Mouse (Mus musculus) left cerebral cortex, adult 9 months (tissue): ENCODE results near the gene Myt1l.

ENCODE experiments used
- DNase-seq, 2 experiments: peaks; one replicate each; pipeline ENCODE4 v3.0.0; 2022; ENCODE audit warnings: low spot score in 2 of 2

The Myt1l gene

DNA sequence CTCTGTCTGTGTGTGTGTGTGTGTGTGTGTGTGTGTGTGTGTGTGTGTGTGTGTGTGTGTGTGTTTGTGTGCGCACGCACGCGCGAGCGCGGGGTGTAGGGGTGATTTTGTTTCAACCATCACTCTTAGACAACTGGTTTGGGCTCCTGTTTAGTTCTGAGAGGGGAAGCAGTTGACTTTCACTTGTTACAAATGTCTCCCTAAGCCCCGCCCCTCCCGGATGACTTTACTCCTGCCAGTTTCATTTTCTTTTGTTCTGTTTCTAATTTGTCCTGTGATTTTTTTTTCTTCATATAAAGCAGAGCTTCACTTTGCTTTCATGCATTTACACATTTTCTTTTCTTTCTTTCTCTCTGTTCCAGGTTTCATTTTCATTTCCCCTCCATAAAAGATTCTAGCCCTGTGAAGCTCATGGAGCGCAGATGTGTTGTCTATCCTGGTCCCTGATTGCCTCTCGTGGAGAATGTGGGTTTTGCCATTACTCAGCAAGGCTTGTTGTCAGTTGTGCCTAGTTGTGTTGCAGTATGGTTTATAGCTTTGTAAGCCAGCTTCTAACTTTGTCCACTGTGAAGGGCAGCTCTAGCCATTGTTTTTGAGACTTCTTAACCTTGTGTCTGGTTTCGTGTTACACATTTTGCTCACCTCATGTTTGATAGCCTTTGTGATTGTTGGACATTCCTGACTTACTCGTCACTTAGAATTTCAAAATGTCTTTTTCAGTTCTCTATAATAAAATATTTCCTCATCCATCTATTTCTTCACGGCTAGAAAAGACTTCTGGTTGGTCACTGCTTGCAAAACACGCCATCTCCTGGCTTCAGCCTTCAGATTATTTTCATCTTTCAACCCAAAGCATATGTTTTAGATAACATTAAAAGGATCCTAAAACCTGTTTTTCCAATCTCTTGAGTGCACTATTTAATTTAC, 184.9 kb downstream of the Myt1l start:
- DNase-seq, result no peak

DNA sequence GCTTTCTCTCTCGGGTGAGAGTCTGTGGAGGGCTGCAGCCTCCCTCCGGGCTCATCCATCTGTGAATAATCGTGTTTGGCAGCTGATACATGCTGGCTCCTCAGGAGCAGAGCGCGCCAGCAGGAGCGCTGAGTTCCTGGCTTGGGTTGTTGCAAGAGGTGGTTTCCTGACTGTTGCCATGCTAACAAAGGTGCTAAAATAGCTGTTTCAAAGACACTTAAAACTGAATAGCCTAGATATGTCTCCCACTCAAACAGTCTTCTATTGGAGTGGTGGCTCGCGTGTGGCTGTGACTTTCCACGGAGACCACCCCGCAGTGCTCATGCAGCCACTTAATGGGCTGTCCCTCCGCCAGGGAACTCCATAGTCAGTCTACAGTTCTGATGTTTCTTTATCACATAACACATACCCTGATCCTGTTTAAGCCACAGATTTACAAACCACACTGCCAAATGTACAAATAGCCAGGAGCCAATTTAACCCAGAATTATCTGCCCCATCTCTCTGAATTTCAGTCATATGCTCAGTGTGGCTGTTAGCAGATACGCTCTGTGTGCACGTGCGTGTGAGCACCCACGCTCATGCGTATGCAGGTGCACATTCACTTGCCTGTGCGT, 195.6 kb downstream of the Myt1l start:
- DNase-seq, result peak; percentile 76 to 84

DNA sequence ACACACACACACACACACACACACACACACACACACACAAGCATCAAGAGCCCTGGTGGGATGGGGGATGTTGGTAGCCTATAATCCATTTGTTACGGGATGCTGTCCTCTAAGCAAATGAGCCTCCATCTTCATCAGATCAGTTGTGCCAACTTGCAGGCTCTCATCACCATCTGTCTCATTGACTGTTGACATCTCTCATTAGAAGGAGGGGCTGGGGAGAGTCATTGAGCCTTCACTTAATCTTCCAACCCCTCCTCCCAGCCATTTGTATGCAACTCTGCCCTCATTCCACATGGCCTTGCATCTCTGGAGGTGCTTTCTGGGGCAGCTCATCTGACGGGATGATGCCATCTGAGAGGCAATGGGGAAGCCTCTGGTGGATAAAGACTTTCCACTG, 200.1 kb downstream of the Myt1l start:
- DNase-seq, result no peak

DNA sequence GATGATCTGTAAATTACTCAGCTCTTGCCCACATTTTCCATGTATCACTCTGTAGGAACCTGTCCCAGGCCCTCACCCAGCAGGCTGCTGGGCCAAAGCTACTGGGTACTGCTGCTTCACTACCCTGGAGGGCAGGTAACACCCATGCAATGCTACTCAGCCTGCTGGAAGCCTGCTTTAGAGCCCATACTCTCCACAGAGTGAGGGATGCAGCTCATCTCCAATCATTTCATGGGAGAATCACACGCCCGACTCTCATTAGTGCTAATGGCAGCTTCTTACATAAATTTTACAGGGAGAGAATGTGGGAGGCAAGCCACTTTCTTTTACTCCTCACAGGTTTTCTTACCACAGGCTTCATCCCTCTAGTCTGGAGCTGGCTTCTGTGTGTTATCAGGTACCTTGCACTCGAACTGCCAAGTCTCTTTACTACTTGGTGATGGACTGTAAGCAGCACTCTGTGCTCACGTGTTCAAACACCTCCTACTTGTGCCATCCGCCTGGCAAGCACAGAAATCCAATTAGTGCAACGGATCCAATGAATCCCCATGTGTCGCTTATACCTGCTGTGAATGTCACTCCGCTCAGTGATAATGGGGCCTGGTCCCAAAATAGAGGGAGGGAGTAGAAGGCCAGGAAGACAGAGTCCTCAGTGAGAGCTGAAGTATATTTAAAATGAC, 212.3 kb downstream of the Myt1l start:
- peak; percentile 53 to 79 for DNase-seq

DNA sequence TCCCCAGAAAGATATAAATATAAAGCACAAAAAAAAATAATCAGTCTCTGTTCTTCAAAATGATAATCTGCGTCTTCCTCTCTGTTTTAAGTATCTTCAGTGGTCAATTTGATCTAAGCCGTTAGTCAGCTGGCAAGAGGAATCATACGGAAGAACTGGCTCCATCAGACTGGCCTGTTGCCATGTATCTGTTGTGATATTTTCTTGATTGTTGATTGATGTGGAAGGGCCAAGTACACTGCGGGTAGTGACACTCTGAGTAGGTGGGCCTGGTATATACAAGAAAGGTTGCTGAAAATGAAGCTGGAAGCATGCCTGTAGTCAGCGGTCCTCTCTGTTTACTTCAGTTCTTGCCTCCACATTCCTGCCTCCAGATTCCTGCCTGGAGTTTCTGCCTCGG, 213.0 kb downstream of the Myt1l start:
- no peak for DNase-seq

DNA sequence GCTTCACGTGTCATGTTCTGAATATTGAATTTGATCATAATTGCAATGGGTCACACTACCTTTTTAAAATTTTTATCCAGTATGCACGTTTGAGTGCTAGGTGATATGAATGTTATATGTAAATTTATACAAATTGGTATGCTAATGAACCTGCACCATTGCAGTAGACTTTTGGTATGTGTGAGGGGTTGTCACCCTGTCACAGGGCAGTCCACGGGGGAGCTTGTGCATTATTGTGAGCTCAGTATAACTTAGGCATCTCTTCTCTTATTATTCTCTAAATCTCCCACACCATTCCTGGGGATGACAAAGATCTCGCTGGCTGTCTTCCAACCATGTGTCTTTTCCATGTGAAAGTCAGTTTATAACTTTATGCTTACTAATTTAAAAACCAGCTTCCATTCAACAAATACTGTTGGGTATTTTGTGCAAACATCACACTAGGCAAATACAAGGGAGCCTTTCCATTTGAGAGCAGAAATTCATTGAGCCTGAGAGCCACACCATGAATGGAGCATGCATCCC, 222.5 kb downstream of the Myt1l start:
- no peak for DNase-seq

DNA sequence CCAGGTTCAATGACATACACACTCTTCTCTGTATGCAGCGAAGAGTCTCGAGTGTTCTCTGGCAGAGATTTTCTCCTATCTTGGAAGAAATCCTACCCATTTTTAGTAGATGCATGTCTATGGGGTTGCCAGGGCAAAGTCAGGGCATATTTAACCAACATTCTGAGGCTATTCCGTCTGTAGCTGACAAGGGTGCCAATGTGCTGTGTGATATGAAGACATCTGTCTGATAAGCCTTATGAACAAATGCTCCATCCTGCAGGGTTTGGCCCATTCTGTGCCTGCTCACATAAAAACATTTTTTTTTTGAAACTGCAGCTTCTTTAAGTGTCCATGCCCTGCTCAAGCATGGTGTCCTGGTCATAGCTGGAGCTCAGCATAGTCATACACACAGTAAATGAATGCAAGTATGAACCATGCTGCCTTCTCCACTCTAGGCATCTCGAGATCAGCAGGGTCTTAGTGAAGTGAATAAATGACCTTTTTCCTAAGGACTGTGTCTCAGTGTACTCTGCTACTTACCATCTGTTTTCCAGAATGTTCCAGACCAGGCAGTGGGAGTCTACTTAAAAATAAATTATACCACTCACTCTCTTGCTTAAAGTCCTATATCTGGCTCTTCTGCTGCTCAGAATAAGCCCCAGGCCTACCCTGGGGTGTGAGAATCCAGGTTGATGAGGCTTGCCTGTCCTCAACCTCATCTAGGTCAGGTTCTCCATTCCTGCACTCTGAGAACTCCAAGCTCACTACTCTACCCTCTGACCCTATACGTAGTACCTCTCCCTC, 227.1 kb downstream of the Myt1l start:
- peak in 1 of 2 experiments; percentile 27 for DNase-seq

DNA sequence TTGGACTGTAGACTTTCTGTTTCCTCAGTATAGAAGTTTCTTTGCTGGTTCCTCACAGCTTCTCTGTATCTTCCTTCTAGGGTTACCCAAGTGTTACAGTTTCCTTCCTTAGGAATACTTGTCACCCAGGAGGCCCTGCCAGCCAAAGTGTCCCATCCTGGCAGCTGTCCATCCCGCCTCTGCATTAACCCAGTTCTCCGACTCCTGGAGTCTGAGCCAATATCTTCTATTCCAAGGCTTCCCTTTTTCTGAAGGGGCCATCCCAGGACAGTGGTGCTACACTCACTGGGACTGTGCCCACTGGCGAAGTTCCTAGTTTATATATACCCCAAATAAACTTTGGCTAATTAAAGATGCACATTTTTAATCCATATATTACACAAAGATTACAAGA, 227.7 kb downstream of the Myt1l start:
- DNase-seq, result peak in 1 of 2 experiments; percentile 49

DNA sequence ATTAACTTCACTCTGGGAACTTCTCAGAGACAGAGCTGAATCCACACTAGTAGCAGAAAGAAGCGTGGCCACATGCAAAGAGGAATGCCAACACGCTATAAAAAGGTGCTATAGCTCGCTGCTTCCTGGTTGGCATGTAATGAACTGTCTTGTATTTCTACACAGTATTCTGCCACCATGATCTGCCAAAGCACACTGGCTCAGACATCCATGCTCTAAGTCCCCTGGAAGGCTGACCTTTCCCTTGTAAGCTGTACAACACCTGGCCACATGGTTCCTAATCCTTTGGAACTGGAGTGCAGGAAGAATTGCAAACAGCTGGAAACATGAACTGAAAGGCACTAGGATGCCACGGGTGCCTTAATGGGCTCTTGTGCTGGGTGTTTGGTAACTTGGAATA, 232.4 kb downstream of the Myt1l start:
- DNase-seq, result no peak

DNA sequence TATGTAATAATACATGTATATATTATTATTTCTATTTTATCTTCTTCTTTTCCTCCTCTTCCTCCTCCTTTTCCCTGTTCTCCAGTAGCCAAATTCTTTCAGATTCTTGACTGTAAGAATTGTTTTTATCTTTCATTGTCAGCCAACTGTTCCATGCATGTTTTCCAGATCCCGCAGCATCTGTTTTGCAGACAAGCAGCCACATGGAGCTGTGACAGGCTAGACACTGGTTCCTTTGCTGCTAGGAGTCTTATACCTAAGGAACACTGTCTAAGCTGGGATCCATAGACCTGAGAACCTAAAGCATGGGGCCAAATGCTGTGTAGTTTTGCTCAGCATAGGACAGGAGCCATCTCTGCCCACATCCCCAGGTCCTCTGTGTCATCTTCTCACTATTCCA, 238.0 kb downstream of the Myt1l start:
- DNase-seq, result peak in 1 of 2 experiments; percentile 34

DNA sequence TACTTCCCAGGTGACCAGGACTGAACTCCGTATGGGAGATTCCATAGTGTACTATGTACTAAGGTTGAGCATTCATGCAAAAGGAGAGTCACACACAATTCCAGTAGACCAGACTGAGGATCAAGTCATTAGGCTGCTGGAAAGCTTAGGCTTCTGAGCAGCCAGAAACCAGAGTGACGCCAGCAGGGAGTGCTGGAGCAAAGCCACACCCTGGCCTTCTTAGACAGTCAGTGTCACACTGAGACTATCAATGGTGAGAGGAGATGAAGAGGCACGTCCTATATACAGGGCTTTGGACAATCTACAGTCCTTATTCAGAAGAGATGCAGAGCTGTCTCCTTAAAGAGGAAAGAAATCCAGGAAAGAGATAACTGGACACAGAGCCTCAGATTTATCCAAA, 243.6 kb downstream of the Myt1l start:
- no peak for DNase-seq

DNA sequence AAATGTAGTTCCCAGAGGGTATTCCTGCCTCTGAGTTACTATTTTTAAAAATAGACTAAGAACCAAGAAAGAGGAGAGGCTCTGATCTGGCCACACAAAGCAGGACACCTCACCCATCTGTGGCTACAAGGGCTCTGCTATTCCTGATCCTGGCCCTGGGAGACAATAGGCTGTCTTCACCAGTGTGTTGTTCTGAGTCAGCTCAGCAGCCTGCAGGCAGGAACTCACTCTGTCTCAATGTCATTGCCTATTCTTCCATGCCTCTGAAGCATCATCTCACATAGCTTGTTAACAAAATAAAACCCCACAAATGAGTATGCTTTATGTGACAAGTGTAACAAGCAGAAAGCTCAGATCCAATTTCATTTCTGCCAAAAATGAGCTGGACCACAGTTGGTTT, 244.2 kb downstream of the Myt1l start:
- no peak for DNase-seq

DNA sequence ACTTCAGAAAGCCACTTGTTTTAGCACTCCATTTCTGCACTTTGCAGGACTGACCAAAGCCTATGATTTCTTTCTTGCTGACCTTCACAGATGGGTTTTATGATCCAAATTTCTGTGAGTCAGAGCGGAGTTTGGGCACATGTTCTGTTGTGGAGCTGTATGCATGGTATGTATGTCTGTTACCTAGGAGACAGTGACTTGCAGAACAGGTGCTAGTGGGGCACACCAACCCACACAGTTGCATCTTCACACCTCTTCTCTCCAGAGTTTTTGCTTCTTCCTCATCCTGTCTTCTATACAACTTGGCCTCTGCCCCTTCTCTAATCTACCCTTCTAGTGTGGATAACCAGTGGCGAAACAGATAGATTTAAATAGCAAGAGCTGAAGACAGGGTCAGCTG, 250.7 kb downstream of the Myt1l start:
- peak in 1 of 2 experiments; percentile 62 for DNase-seq

DNA sequence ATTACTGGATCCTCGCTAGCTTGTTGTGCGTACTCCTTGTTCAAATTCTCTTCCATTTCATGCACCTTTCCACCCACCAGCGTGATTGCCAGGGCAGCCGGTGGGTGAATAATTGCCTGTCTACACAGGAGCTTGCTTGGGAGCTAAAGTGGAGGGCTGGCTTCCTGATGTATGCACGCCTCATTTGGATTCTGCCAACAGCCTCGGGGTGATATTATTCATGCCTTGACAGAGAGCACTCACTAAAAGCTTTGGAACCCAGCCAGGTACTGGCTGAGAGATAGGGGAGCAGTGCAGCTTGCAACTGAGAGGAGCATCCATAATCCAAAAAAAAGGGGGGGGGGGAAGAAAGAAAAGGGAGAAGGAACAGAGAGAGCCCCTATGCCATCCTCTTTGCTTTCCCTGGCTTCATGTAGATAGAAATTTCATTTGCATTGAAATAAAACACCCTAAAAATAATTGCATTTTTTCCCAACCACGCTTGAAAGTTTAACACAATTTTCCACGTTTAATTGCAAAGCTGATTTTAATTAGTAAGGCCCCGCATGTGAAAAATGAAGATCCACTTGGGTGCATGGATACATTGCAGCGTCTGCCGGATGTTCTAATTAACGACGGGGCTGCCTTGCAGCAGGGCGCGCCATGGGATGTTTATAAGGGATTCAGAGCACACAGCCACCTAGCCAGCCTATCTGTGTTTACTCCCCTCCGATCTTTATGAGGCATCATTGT, 261.3 kb downstream of the Myt1l start:
- DNase-seq, result peak; percentile 80 to 84

DNA sequence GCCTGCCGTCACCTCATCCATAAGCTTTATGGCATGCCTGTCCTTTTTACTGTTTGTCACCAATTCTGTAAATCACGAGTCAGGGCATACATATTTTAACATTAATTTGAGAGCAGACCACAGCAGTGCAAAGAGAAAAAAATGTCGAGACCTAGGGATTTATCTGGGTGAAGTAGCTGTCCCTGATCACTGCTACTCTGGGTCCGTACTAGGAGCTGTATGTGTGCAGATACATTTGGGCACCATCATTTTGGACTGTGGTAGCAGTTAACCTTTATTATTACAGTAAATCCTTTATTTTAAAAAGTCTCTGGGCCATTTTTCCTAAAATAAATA, 261.8 kb downstream of the Myt1l start:
- DNase-seq, result no peak

DNA sequence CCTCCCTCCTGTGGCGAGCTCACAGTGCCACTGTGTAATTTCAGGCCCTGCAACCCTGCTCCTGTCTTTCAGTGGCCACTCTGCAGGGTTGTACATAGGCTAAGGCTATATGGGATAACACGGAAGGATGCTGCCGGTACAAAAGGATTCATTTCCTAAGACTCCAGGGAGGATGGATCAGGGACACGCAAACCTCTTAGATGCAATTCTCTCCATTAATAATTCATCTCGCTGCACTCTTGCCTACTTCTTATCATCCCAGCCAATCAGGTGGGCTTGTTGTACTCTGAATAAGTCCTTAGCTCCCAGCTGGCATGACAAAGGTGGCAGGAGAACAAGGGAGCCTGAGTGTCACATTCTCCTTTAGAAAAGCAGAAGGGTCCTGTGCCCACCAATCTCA, 264.8 kb downstream of the Myt1l start:
- DNase-seq, result no peak

DNA sequence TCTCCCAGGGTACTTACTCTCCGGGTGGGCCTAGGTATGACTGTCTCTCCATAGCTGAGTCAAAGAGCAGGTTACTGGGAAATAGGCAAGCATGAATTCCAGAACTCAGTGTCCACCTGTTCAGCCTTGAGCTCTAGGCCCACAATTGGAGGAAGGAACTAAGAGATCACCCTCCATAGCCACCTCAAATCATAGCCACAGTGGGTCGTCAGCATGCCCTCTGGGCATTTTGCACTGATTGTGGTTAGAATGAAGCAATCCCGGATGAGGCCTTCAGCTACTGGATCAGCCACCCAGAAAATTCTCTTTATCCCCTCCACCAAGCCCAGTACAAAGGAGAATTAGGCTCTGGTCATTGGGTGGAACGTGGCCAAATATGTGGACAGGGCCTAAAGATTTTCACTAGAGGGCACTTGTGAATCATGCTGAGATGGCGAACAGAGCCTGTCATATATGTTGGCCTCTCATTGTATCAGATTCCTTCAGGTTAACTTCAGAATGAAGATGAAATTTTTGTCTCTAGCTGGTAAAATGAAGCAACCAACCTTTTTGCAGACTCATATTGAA, 267.0 kb downstream of the Myt1l start:
- no peak for DNase-seq

DNA sequence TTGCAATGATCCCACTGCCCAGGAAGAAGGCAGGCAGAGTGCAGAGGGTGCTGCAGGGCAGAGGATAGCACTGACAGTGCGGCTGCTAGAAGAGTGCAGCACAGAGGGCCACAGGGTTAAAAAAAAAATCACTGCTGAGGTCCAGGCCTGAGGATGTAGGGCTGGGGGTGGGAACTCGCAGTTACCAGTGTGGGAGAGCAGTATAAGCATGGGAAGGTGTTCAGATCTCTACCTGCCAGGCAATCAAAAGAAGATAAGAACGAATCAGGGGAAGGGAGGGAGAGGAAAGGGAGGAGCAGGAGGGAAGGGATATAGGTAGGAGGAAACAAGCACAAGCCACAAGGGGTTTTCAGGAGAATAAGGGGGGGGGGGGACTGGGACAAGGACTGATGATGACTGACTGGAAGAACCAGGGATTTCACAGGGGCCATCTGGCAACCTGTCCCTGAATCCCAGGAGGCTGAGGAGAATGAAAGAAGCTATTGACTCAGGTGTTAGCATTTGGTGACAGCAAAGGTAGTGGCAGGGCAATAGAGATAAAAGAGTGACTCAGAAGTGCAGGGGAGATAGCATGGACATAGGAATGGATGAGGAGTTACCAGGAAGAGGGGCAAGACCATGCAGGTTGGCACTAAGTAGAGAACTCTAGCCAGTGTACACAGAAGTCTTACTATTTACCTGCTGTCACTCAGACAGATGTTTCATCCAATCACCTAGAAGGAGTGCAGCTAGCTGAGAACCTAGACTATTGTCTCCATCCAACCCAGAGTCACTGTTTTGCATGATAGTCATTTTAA, 270.6 kb downstream of the Myt1l start:
- no peak for DNase-seq

DNA sequence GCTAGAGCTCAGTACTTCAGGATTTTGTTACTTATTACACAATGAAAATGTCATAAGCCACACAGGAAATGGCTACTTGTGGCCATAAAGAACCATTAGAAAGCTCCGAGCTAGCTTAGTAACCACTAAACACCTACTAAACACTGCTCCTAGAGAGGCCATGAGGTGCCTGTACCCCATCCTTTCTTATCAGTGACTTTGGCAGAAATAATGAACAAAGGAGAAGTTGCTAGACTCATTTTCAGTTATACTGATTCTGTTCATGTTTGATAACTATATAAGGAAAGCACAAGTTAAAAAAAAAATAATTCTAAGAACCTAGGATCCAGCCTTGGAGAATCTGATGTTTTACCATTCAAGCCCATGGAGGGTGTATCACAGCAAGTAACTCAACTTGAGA, 278.2 kb downstream of the Myt1l start:
- DNase-seq, result no peak
